Mouse (Mus musculus) G1E (cell line): ENCODE measurements around the gene Ascl1. TPM values are rescaled to one million over a fixed set of nuclear protein-coding genes. Genes with fewer than 3 reads are reported as not detected.

Source experiments
- ATAC-seq: 2 replicates; pipeline ENCODE4 v1.8.0; 2016; ENCODE audit warnings: mild to moderate bottlenecking; ENCODE audit not compliant: insufficient number of reproducible peaks, poor library complexity, low FRiP score, severe bottlenecking; ENCODE audit errors: extremely low read depth
- DNase-seq: peaks from one replicate; pipeline ENCODE4 v3.0.0; 2012; ENCODE audit warnings: low spot score
- H3K27me3 ChIP-seq: 2 replicates; pipeline ENCODE4 v1.6.1; 2012; ENCODE audit warnings: mild to moderate bottlenecking, low read length, inconsistent platforms; ENCODE audit not compliant: insufficient read depth
- H3K36me3 ChIP-seq: replicated peaks from 2 replicates; pipeline ENCODE3; 2012; ENCODE audit warnings: mild to moderate bottlenecking, inconsistent platforms
- H3K4me1 ChIP-seq: 2 replicates; pipeline ENCODE4 v1.6.1; 2012; ENCODE audit warnings: low read depth, low read length, inconsistent platforms, mixed read lengths; ENCODE audit not compliant: insufficient read depth
- H3K4me3 ChIP-seq: 2 replicates; pipeline ENCODE4 v1.5.1; 2012; ENCODE audit warnings: low read depth, mild to moderate bottlenecking, inconsistent platforms, low read length, moderate library complexity, mixed read lengths
- H3K9me3 ChIP-seq: replicated peaks from 2 replicates; pipeline ENCODE4 v1.6.1; 2012; ENCODE audit warnings: inconsistent platforms
- CTCF ChIP-seq: IDR thresholded peaks from 2 replicates; pipeline ENCODE4 v1.5.1; 2012; ENCODE audit warnings: low read depth, low read length, inconsistent platforms, mixed read lengths
- GATA1 ChIP-seq: IDR thresholded peaks from 2 replicates; pipeline ENCODE4 v1.6.1; 2012; ENCODE audit warnings: borderline replicate concordance, low read length, inconsistent platforms, mixed read lengths
- GATA2 ChIP-seq: IDR thresholded peaks from 2 replicates; pipeline ENCODE4 v1.6.1; 2012; ENCODE audit warnings: low read depth, low read length, inconsistent platforms, borderline replicate concordance
- POLR2AphosphoS5 ChIP-seq: IDR thresholded peaks from 2 replicates; pipeline ENCODE4 v1.6.1; 2012; ENCODE audit warnings: low read depth, low read length, inconsistent platforms; ENCODE audit not compliant: insufficient replicate concordance
- TAL1 ChIP-seq: conservative IDR thresholded peaks from 2 replicates; pipeline ENCODE4 v1.6.1; 2012; ENCODE audit warnings: low read depth, low read length, inconsistent platforms, mixed read lengths
- polyA plus RNA-seq: library from polyadenylated mRNA; stranded (reverse); fragments of >175 nt; gene quantifications from 2 replicates; pipeline ENCODE4 v1.2.3, GENCODE M21; 2012
- total RNA-seq, 2 experiments: library from RNA; stranded (forward) in 1 of 2; stranded (reverse) in 1 of 2; fragments of 200-1000 nt in 1 of 2; fragments of >200 nt in 1 of 2; fragmentation: Nextera tagmentation in 1 of 2; gene quantifications; 2 replicates each; pipeline ENCODE4 v1.2.3; 2014 to 2017

Ascl1 gene
- total and polyA plus RNA-seq, 3 experiments: not detected

- TF ChIP-seq TAL1 (no peak), CTCF (no peak), POLR2AphosphoS5 (no peak), GATA1 (no peak), GATA2 (no peak)
- peaks cover 61% of the 10 kb centered on the region for H3K9me3 ChIP-seq
- no peaks in the 10 kb centered on the region; the same call in 1 of the 2 replicates for H3K27me3 ChIP-seq
- ATAC-seq (no peak), DNase-seq (no peak)
- no peaks in the 10 kb centered on the region for H3K36me3 ChIP-seq
- no peaks in the 10 kb centered on the region for H3K4me1 ChIP-seq
- H3K4me3 ChIP-seq: no peak overlapping the region
Measured at GRCm38 (mm10) chr10:87488429-87489145, 4.9 kb downstream of the Ascl1 start.

GRCm38 (mm10) chr10:87485721-87486620, 7.5 kb downstream of the Ascl1 start:
- no peak for TF ChIP-seq POLR2AphosphoS5
- TF ChIP-seq TAL1: no peak
- TF ChIP-seq GATA2: no peak
- no peak for TF ChIP-seq CTCF
- TF ChIP-seq GATA1: no peak
- H3K36me3 ChIP-seq: no peaks in the 10 kb centered on the region
- no peak overlapping the region for H3K4me3 ChIP-seq
- no peaks in the 10 kb centered on the region; the same call in 1 of the 2 replicates for H3K27me3 ChIP-seq
- peaks cover 43% of the 10 kb centered on the region for H3K9me3 ChIP-seq
- ATAC-seq (no peak), DNase-seq (no peak)
- H3K4me1 ChIP-seq: no peaks in the 10 kb centered on the region

GRCm38 (mm10) chr10:87484831-87485720, 8.4 kb downstream of the Ascl1 start:
- Histone ChIP-seq H3K9me3 (peaks cover 39% of the 10 kb centered on the region), H3K4me3 (no peak overlapping the region), H3K4me1 (no peaks in the 10 kb centered on the region), H3K36me3 (no peaks in the 10 kb centered on the region), H3K27me3 (no peaks in the 10 kb centered on the region; the same call in 1 of the 2 replicates)
- no peak for ATAC-seq
- TF ChIP-seq TAL1 (no peak), POLR2AphosphoS5 (no peak), GATA2 (no peak), GATA1 (no peak), CTCF (no peak)
- DNase-seq: no peak

GRCm38 (mm10) chr10:87477895-87478294, 15.6 kb downstream of the Ascl1 start:
- Histone ChIP-seq H3K9me3 (peaks cover 21% of the 10 kb centered on the region), H3K4me1 (no peaks in the 10 kb centered on the region), H3K4me3 (no peak overlapping the region), H3K27me3 (no peaks in the 10 kb centered on the region), H3K36me3 (no peaks in the 10 kb centered on the region)
- DNase-seq: no peak
- TF ChIP-seq TAL1: no peak
- TF ChIP-seq GATA2: no peak
- no peak for TF ChIP-seq CTCF
- no peak for TF ChIP-seq POLR2AphosphoS5
- TF ChIP-seq GATA1: no peak
- no peak for ATAC-seq

GRCm38 (mm10) chr10:87474971-87475370, 18.5 kb downstream of the Ascl1 start:
- no peak overlapping the region for H3K4me3 ChIP-seq
- TF ChIP-seq GATA2: no peak
- TF ChIP-seq TAL1: no peak
- no peak for TF ChIP-seq GATA1
- TF ChIP-seq CTCF: no peak
- no peak for TF ChIP-seq POLR2AphosphoS5
- DNase-seq: no peak
- H3K27me3 ChIP-seq: no peaks in the 10 kb centered on the region
- H3K4me1 ChIP-seq: no peaks in the 10 kb centered on the region
- H3K9me3 ChIP-seq: peaks cover 27% of the 10 kb centered on the region
- ATAC-seq: no peak
- no peaks in the 10 kb centered on the region for H3K36me3 ChIP-seq
